Mouse (Mus musculus): ENCODE measurements around the gene Aptx.

GRCm38 (mm10) chr4:40666237-40667012 lies 36.6 kb downstream of the Aptx start:
- TF ChIP-seq EP300 (IDR thresholded peaks at IDR 0.05; ENCODE audit: low read depth) (no peak), CTCF (IDR thresholded peaks at IDR 0.05; ENCODE audit: low read depth) (no peak)
